Mouse (Mus musculus): ENCODE measurements around the gene Snapc5. TPM values are rescaled to one million over a fixed set of nuclear protein-coding genes. Genes with fewer than 3 reads are reported as not detected.

The Snapc5 gene
- polyA plus RNA-seq, 1 experiment from 2014 or later = 40.0 TPM

DNA sequence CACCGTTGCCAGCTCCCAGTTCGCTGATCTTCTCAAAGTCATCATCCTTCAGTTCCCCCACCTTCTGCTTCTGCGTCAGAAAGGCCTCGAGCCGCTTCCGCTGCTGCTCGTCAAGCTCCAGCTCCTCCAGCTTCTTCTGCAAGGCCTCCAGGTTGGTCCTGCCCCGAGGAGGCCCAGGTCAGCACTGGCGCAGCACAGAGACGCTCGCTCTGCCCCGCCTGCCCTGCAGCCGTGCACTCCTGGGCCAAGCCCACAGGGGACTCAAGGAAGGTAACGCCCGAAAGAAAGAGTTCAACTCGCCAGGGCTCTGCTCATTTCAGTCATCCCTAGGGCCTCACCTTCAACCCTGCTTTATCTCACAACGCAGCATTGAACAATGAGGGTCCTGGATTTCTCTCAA lies 35.4 kb downstream of the Snapc5 start:
- WGBS = 90% methylated on average over 17 of the region's 17 CpGs
- no peaks in the 10 kb centered on the region for H3K27me3 ChIP-seq (ENCODE audit: low read depth, poor library complexity, severe bottlenecking)
- no peak for DNase-seq (ENCODE audit: low spot score)
- no peaks in the 10 kb centered on the region for H3K9me3 ChIP-seq (replicated peaks)
- H3K4me1 ChIP-seq = peaks cover under 1% of the 10 kb centered on the region; the same call in 1 of the 2 replicates
- peaks cover 51% of the 10 kb centered on the region for H3K36me3 ChIP-seq
- no peak overlapping the region for H3K4me3 ChIP-seq
- H3K27ac ChIP-seq (replicated peaks) = 0 out of 2 replicates have a peak overlapping the region, but pooled peaks have one; percentile 42

DNA sequence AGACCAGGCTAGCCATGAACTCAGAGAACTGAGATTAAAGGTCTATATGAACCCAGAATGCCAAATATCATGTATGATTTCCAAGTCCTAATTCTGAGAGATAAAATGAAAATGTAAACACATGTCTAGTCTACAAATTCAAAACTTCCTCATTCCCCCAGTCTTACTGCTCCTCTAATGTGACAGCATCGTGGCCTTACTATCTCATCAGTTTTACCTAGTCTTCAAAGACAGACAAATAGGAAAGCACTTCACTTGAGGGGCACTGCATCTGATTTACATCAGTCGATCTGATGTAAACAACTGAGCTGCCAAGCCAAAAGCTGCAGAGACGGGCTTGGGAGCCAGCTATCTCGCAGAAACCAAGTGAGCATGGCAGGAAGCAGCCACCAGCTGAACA lies 37.0 kb downstream of the Snapc5 start:
- H3K4me3 ChIP-seq = no peak overlapping the region

DNA sequence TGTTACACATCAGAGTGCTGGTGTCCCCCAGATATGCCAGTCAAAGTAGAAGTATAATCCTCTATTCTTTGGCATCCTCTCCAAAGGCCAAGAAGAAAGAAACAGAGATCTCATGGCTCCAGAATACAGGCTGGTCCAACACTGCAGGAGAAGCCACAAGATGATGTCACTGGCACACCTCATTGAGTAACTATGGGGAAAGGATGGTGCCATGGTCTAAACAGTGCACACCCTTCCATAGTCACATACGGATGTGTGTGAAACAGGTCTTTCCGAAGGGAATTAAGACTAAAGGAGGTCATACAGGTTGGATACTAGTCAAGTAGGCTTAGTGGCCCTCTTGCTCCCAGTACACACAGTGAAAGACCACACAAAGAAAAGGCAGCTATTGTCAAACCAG lies 37.6 kb downstream of the Snapc5 start:
- no peak overlapping the region for H3K4me3 ChIP-seq
- no peak overlapping the region for H3K27ac ChIP-seq (replicated peaks)
- no peaks in the 10 kb centered on the region for H3K27me3 ChIP-seq (ENCODE audit: low read depth, poor library complexity, severe bottlenecking)
- DNase-seq (ENCODE audit: low spot score) = no peak
- H3K9me3 ChIP-seq (replicated peaks) = no peaks in the 10 kb centered on the region
- H3K36me3 ChIP-seq = peaks cover 30% of the 10 kb centered on the region
- 90% methylated on average over 2 of the region's 2 CpGs for WGBS
- H3K4me1 ChIP-seq = peaks cover 16% of the 10 kb centered on the region

More for the DNA sequence above, 37.0 kb downstream of the Snapc5 start:
- Histone ChIP-seq H3K27ac (replicated peaks) (no peak overlapping the region), H3K36me3 (peaks cover 36% of the 10 kb centered on the region), H3K9me3 (replicated peaks) (no peaks in the 10 kb centered on the region), H3K4me1 (peaks cover 15% of the 10 kb centered on the region), H3K27me3 (ENCODE audit: low read depth, poor library complexity, severe bottlenecking) (no peaks in the 10 kb centered on the region)
- DNase-seq (ENCODE audit: low spot score) = no peak
- 90% methylated on average over 4 of the region's 4 CpGs for WGBS

DNA sequence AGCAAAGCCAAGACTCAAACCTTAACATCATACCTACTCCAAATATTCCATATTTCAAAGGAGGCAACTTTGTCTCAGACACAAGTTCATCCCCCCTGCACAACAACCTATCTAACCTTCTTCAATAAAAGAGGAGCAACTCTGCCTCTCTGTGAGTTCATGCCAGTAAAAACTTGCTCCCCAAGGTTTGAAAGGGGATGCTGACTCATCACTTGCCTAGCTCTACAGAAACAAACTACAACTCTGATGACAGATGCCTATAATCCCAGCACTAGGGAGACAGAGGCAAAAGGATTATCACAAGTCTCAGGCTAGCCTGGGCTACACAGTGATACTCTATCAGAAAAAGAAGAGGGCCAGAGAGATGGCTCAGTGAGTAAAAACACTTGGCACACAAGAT lies 38.8 kb downstream of the Snapc5 start:
- Histone ChIP-seq H3K27ac (replicated peaks) (no peak overlapping the region), H3K4me3 (no peak overlapping the region), H3K36me3 (peaks cover 18% of the 10 kb centered on the region), H3K27me3 (ENCODE audit: low read depth, poor library complexity, severe bottlenecking) (no peaks in the 10 kb centered on the region), H3K9me3 (replicated peaks) (no peaks in the 10 kb centered on the region), H3K4me1 (peaks cover 22% of the 10 kb centered on the region)
- no peak for DNase-seq (ENCODE audit: low spot score)

DNA sequence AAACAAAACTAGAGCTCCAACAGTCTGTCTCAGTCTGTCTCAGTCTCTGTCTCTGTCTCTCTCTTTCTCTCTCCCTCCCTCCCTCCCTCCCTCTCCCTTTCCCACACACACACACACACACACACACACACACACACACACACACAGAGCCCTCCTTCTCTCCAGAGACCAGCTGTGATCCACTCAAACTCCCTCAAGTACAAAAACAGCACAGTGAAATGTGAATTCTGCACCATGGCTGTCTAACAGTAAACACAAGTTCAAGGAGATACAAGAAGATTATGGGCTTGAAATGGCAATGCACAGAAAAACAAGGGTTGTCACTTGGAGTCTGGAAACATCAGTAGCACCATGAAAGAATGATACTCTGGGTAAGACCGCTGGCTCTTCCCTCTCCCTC lies 40.2 kb downstream of the Snapc5 start:
- Histone ChIP-seq H3K4me1 (peaks cover 22% of the 10 kb centered on the region), H3K27me3 (ENCODE audit: low read depth, poor library complexity, severe bottlenecking) (no peaks in the 10 kb centered on the region), H3K9me3 (replicated peaks) (no peaks in the 10 kb centered on the region), H3K36me3 (peaks cover 5% of the 10 kb centered on the region), H3K27ac (replicated peaks) (no peak overlapping the region), H3K4me3 (no peak overlapping the region)
- no peak for DNase-seq (ENCODE audit: low spot score)
- 68% methylated on average over 1 of the region's 1 CpGs for WGBS

DNA sequence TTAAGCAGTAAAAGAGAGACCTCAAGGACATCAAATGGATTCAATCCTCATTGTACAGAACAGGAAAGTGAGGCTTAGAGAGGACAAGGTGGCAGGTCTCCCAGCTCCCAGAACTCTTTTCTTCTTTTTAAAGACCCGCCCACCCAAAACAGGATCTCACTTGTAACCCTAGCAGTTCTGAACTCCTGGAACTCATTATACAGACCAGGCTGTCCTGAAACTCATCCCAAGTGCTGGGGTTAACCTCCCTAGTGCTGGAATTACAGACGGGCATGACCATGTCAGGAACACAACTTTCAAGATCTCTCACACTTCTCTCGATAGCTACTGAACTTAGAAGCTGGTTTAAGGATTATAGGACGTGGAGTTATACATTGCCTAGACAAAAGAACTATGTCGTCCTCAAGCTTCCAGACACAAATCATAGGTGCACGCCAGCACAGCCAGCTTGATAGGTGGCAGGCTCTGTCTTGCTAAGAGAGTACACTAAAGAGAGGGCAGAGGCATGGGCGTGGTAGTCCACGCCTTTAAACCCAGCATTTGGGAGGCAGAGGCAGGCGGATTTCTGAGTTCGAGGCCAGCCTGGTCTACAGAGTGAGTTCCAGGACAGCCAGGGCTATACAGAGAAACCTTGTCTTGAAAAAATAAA lies 40.8 kb downstream of the Snapc5 start:
- Histone ChIP-seq H3K4me1 (peaks cover 22% of the 10 kb centered on the region), H3K9me3 (replicated peaks) (no peaks in the 10 kb centered on the region), H3K27ac (replicated peaks) (no peak overlapping the region), H3K4me3 (no peak overlapping the region), H3K27me3 (ENCODE audit: low read depth, poor library complexity, severe bottlenecking) (no peaks in the 10 kb centered on the region), H3K36me3 (0 out of 2 replicates have a peak, but pooled peaks cover 5% of the 10 kb centered on the region)
- WGBS = 85% methylated on average over 10 of the region's 10 CpGs
- DNase-seq (ENCODE audit: low spot score) = no peak

DNA sequence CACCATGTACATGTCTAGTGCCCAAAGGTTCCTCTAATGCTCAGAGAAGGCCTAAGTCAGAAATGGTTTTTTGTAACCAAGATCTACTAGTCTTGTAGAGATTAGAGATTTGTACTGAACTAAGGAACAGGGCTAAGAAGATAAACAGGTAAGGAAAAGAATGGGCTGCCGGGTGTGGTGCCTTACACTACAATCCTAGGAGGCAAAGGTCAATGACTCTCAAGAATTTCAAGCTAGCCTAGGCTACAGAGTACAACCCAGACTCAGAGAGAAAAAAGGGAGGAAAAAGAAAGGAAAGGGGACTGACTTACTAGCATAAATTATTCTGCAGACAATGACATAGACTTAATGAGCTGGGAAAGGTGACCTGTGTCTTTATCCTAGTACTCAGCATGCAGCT lies 41.5 kb downstream of the Snapc5 start:
- Histone ChIP-seq H3K4me3 (no peak overlapping the region), H3K9me3 (replicated peaks) (no peaks in the 10 kb centered on the region), H3K27me3 (ENCODE audit: low read depth, poor library complexity, severe bottlenecking) (no peaks in the 10 kb centered on the region), H3K4me1 (peaks cover 22% of the 10 kb centered on the region), H3K27ac (replicated peaks) (no peak overlapping the region), H3K36me3 (0 out of 2 replicates have a peak, but pooled peaks cover 6% of the 10 kb centered on the region)
- 62% methylated on average over 1 of the region's 1 CpGs for WGBS
- DNase-seq (ENCODE audit: low spot score) = no peak

DNA sequence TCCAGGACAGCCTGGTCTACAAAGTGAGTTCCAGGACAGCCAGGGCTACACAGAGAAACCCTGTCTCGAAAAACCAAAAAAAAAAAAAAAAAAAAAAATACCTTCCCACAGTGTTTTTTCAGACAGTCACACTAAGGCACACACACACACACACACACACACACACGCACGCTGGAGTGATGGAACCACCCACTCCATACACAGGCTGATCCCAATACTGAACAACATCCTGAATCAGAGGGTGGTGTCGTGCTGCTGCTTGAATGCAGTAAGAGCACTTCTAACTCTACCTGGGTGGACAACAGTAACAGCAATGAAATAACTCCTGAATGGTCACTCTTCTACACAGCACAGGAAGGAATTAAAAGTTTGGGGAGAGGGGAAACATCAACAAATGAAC lies 42.4 kb downstream of the Snapc5 start:
- DNase-seq (ENCODE audit: low spot score) = no peak
- Histone ChIP-seq H3K27ac (replicated peaks) (no peak overlapping the region), H3K36me3 (0 out of 2 replicates have a peak, but pooled peaks cover 6% of the 10 kb centered on the region), H3K27me3 (ENCODE audit: low read depth, poor library complexity, severe bottlenecking) (no peaks in the 10 kb centered on the region), H3K4me3 (no peak overlapping the region), H3K4me1 (peaks cover 22% of the 10 kb centered on the region), H3K9me3 (replicated peaks) (no peaks in the 10 kb centered on the region)
- WGBS = 76% methylated on average over 4 of the region's 4 CpGs

DNA sequence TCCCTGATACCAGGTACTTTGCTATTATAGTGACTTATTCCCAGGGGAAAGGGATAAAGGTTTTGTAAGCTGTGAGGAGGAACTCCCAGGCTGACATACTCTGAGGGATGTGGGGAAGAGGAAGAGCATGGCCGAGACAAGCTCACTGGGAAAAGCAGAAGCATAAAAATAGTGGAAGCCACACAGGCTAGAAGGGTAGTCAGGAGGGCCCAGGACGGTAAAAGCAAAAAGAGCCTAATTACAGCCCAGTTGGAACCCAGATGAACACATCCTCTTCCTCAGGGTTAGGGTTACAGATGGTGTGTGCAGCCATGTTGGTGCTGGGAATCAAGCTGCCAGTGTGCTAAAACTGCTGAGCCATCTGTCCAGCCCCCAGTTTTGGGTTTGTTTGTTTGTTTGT lies 43.0 kb downstream of the Snapc5 start:
- Histone ChIP-seq H3K27me3 (ENCODE audit: low read depth, poor library complexity, severe bottlenecking) (no peaks in the 10 kb centered on the region), H3K27ac (replicated peaks) (no peak overlapping the region), H3K36me3 (0 out of 2 replicates have a peak, but pooled peaks cover 6% of the 10 kb centered on the region), H3K9me3 (replicated peaks) (no peaks in the 10 kb centered on the region), H3K4me3 (no peak overlapping the region), H3K4me1 (peaks cover 22% of the 10 kb centered on the region)
- 77% methylated on average over 2 of the region's 2 CpGs for WGBS
- DNase-seq (ENCODE audit: low spot score) = no peak

DNA sequence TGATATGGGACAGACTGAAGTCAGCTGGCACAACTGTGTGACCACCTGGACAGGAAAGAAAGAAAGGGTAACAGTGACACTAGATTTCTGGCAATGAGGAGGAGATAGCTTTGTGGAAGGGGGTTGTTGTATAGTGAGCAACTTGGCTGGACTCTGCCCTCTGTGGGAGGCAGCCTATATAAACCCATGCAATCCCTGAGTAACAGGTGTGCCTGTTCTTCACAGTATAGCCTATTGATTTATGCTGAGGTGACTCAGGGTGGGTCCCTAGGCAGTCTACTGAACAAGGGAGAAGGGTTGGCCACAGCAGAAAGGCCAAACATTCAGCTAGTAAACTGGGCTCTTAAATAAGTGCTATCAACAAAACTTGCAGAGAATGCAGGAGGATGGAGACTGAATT lies 46.7 kb downstream of the Snapc5 start:
- Histone ChIP-seq H3K4me3 (no peak overlapping the region), H3K9me3 (replicated peaks) (no peaks in the 10 kb centered on the region), H3K27ac (replicated peaks) (no peak overlapping the region), H3K27me3 (ENCODE audit: low read depth, poor library complexity, severe bottlenecking) (no peaks in the 10 kb centered on the region), H3K36me3 (0 out of 2 replicates have a peak, but pooled peaks cover 6% of the 10 kb centered on the region), H3K4me1 (peaks cover 14% of the 10 kb centered on the region; the same call in 1 of the 2 replicates)
- DNase-seq (ENCODE audit: low spot score) = no peak

DNA sequence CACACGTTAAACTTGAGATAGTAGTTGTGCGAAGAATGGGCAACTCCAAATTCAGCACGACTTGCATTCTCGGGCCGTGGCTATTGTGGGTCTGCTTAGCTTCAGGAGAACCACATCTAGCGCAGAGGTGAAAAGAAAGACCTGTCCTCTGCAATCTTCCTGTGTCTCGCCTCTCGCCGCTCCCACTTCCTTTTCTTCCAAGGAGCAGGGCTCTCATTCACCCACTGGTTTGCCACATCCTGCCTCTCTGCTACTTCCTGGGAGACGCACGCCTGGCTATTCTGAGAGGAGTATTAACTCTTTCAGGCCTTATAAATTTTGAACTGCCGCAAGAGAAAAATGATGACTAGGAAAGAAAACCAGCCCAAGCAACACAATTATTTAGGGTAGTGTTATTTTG lies 48.7 kb downstream of the Snapc5 start:
- Histone ChIP-seq H3K4me1 (peaks cover 8% of the 10 kb centered on the region; the same call in 1 of the 2 replicates), H3K9me3 (replicated peaks) (no peaks in the 10 kb centered on the region), H3K36me3 (0 out of 2 replicates have a peak, but pooled peaks cover 6% of the 10 kb centered on the region), H3K4me3 (no peak overlapping the region), H3K27me3 (ENCODE audit: low read depth, poor library complexity, severe bottlenecking) (no peaks in the 10 kb centered on the region), H3K27ac (replicated peaks) (no peak overlapping the region)
- WGBS = 87% methylated on average over 12 of the region's 12 CpGs
- no peak for DNase-seq (ENCODE audit: low spot score)

DNA sequence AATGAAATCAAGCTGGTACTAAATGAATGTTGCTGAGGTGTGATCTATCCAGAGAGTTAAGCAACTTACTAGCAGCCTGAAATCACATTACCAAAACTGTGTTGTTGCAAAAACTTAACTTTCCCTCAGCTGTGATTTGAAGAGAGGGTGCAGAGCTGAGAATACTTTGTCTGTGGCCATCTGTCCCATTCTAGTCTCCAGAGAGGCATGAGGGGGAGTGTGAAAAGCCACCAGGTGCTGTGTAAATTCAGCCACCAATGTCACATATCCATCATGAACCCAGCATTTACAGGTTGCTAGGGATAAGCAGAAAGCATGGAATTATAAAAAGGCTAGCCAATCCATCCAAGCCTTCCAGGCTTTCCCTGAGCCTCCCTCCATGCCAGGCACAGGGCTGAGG lies 49.9 kb downstream of the Snapc5 start:
- Histone ChIP-seq H3K36me3 (0 out of 2 replicates have a peak, but pooled peaks cover 6% of the 10 kb centered on the region), H3K9me3 (replicated peaks) (no peaks in the 10 kb centered on the region), H3K4me1 (peaks cover 11% of the 10 kb centered on the region; the same call in 1 of the 2 replicates), H3K27me3 (ENCODE audit: low read depth, poor library complexity, severe bottlenecking) (no peaks in the 10 kb centered on the region), H3K27ac (replicated peaks) (no peak overlapping the region), H3K4me3 (no peak overlapping the region)
- DNase-seq (ENCODE audit: low spot score) = no peak

DNA sequence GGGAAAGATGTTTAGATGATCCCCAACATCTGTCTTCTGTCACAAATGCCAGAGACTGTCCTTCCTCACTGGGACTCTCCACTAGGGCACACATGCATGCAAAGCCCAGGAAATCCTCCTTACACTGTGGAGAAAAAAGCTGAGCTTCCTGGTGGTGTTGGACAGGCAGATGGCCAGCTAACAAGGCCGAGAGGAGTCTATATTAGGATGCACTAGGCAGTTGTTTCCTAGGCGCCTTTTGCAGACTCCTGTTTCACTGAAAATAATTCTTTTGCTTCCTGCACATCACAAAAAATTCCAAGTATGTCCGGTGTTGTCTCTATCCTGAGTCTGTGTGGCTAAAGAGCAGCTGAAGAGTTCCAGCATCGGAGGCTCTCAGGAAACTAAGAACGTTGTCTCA lies 52.1 kb downstream of the Snapc5 start:
- DNase-seq (ENCODE audit: low spot score) = no peak

More for the DNA sequence above, 52.1 kb downstream of the Snapc5 start:
- 82% methylated on average over 5 of the region's 5 CpGs for WGBS
- Histone ChIP-seq H3K27me3 (ENCODE audit: low read depth, poor library complexity, severe bottlenecking) (no peaks in the 10 kb centered on the region), H3K4me3 (no peak overlapping the region), H3K4me1 (peaks cover 11% of the 10 kb centered on the region; the same call in 1 of the 2 replicates), H3K36me3 (peaks cover 15% of the 10 kb centered on the region), H3K9me3 (replicated peaks) (no peaks in the 10 kb centered on the region), H3K27ac (replicated peaks) (no peak overlapping the region)
